Mouse (Mus musculus) kidney, postnatal 10 days (tissue): ENCODE measurements around the gene Fam166a.
A peak's percentile ranks its signal among the peaks of the same experiment; 100 is the strongest.

Experiments used
- DNase-seq: peaks from one replicate; pipeline ENCODE4 v3.0.0; 2021; ENCODE audit warnings: mixed read lengths

Gene Fam166a

DNA sequence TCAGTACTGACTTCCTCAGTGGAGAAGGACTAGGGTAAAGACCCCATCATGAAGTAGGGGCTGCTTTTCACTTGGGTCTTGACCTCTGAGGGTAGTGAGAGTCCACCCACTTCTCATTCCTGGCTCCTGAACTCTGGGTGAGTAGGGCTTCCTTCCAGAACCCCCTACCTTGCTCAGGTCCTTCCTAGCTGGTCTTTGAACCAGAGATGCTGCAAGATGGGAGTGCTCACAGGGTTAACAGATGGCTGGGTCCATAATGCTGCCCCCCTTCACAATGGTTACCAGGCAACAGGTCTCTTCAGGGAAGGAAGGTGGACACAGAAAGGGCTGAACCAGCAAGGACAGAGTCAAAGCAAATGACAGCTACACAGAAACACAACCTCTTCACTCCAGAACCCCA, at the start of gene Fam166a:
Gene Fam166a, plus strand, starts transcription at position 301 of the 400 bp plus-strand sequence.
- no peak for DNase-seq

DNA sequence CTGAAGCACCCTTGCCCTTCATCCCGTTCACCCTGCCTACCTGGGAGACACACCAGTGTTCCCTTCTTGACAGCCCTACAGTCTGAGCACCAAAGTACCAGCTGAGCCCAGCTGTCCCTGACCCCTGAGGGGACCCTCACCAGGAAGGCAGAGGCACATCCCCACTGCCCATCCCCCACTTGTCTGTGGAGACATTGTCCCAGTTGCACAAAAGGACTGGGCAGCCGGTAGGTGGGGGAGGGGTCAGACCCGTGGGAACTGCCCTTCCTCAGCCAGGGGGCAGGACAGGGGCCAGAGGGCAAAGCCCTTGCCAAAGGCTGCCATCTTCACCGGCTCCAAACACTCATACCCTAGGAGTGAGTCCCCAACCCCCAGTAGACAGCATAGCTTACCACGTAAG, 48.8 kb upstream of the Fam166a start:
- peak; percentile 52 for DNase-seq

DNA sequence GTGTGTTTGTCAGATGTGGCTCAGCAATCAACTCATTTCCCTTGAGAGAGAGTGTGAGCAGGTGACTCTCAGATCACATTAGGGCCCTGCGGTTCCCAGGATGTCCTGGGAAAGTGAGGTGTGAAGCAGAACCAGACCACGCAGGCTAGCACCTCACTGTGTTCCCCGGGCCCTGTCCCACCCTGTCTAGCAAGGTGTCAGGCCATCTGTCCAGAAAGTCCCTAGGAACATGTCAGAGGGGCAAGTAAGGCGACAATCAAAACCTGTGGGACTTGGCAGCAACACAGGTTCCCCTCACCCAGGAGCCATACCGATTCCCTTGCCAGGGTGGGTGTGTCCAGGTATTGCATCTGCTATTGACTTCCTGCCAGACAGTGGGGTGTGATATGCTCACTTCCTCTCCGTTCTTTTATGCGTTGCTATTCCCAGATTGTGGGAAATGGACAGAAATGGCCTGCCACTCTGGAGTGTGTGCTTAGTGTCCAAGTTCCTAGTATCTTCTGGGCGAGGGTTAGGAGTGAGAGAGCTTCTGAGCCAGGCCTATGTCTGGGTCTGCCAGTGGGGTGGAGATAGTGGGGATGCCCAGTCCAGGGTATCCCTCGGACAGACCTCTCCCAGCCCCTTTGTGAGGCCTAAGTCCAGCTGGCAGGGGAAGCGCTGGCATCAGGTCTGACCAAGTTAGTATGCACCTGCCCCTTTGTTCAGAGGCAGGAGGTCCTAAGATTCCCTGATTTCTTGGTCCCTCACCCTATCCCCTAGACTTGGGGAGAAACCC, 48.0 kb upstream of the Fam166a start:
- DNase-seq: no peak

DNA sequence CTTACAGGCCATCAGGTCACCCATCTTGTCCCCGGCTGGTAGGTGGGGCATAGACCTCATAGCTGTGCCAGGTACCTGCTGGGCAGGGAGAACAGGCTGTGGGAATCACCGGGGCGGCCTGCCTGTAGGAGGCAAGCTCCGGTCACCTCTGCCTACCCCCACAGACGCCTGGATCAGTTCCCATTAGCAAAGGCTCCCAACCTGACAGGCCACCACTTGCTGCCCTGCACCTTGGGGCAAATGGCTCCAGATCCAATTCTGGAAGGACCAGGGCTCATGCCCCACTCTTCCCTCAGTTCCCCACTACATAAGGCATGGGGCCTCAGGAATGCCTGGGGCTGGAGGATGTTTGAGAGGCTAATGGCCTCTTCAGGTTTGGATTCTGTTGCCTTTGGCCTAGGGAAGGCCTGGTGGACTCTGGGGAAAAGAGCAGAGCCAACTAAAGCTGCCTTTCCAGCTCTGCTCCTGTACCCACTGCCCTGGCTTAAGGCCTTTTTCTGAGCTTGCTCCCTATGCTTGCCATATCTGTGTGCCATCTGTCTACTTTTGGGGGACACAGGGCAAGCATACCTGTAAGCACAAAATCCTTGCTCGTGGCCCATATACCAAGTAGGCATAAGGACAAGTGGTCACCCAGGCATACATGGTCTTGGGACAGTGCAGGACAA, 47.3 kb upstream of the Fam166a start:
- DNase-seq: no peak

DNA sequence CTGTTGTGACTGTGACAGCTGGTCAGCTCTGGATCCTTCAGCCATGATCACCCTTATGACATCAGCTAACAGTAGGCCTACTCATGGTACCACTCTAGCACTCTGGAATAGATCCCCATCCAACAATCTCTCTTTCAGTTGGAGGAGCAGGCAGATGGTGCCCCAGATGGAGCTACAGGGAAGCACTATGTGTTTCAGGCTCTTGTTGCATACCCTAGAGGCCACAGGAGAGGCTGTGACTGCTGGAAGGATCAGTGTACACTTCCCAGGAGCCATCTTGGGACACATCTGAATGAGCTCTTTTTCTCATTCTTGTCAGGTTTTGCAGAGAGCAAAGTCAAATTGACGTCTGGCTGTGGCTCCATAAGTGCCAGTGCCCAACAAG, 46.8 kb upstream of the Fam166a start:
- DNase-seq: no peak

DNA sequence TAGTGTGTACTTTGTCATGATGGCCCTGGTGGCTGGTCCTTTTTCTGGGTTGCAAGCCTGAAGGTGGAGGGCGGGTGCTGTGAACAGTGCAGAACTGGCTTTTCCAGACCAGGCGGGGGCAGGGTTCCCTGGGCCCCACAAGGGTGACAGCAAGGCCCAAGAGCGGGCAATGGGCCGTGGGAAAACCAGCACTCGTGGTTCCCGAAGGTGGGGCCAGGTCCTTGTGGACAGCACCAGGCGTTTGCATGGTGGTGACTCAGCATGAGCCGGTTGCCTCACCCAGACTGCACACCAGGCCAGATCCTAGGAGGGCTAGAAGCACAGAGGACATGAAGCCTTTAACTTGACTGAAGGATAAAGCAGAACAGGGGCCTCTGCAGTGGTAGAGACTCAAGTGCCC, 45.9 kb upstream of the Fam166a start:
- DNase-seq: no peak

DNA sequence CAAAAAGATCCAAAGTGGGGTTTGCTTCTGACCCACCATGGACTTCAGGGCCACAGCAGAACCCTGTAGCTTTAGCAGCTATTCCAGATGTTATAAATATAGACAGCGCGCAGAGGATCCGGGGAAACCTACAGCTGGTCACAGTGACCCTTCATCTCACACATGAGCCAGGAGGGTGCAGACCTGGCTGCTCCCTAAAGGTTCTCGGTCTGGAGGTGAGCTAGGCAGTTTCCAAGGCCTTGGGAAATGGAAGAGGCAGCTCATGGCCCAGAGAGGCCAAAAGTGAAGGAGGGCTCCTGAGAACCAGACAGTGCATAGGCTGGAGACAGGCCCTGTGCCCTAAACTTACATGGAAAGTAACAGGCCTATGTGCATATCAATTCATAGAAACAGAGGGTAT, 44.7 kb upstream of the Fam166a start:
- DNase-seq: no peak

DNA sequence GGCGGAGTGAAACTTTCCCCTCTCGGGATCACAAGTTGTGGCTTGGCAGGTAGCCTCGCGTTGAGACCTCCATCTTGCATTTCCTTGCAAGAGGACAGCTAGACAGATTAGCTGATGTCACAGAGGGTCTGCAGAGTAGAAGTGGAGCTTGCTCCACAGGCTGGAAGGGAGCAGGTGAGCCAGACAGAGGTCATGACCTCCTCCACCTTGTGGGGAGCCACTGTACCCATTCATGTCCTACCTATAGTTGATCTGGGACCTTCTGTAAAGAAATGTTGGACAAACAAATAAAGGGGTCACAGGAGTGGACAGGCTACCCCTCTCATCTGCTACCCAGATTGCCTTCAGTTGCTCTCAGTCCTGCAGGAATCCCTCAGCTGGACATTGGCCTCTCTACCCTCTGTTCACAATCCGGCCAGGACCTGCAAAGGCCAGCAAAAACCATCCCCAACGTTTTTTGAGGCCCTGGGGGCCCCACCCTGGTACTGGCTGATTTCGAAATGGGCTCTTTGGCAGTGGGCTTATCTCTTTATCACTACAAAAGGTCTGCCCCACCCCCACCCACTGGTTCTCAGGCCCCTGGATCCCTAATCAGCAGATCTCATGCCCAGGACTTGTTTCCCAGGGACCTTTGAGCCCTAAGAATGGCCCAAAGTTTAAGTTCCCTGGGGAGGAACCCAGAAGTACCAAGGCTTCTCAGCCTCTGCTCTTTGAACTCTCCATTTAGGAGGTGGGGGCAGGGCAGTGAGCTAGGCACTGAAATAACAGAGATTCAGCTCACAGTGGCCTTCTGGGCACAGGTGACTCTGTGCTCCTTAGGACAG, 43.5 kb upstream of the Fam166a start:
- peak; percentile 67 for DNase-seq

DNA sequence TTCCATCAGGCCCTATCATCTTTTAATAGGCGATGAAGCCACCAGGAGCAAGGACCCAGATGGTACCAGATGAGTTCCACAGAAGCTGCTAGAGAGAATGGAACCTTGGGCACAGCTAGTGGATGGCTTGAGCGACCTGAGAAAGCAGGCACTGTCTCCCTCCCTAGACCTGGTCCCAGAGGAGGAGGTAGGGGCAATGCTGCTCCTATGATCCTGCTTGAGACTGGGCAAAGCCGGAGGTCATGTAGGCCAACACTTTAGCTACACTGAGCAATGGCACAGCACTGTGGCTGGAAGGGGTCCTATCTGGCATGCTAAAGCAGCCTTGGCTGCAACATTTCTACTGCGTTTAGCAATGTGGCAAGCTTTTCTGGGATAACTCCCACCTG, 42.9 kb upstream of the Fam166a start:
- no peak for DNase-seq

DNA sequence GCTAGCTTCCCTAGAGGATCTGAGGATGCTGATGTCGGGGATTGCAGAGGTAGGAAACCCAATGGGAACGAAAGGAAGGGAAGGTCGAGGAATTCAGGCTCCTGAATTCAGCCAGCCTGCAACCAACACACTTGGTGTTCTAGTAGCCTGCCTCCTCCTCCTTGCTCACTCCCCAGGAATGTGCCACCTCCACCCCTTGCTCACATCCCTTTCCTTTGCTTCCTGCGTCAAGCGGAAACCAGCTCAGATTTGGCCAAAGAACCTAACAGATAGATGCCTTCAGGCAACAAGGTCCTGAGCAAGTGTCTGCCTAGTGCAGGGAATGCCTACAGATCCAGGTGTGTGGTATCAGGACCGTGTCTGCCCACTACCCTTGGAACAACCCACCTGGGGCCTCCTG, 42.0 kb upstream of the Fam166a start:
- no peak for DNase-seq

DNA sequence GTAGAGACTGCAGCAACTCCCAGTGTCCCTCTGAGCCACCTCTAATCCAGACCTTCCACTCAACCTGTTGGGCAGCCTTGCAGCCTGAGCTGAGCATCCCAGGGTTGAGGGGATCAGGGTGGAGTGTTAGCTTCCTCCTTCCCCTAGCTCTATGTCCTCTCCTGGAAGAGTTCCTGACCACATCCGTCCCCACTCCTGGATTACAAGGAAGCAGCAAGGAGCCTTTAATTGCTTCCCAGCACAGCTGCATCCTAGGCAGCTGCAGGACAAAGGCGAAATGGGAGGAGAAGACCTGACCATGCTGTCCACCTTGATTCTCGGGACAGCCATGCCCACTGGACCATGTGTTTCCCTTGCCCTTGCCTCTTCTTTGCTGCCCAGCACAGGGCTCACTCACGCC, 41.5 kb upstream of the Fam166a start:
- DNase-seq: no peak

DNA sequence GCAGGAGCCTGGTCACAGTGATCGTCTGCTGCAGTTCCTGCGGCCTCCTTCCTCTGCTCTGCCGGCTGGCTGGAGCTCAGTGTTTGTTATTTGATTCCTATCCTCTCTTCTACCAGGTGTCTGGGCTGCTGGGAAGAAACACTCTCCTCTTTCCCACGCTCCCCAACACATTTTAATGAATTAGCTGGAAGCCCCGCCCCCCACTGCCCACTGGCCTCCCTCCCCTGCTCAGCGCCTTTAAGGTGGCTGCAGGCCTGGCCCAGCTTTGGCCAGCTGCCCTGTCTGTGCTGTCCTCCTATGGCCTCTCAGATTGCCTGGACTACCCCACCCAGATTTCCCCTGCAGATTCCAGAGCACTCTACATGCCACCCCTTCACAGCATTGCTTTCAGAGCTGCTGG, 40.9 kb upstream of the Fam166a start:
- peak; percentile 90 for DNase-seq

DNA sequence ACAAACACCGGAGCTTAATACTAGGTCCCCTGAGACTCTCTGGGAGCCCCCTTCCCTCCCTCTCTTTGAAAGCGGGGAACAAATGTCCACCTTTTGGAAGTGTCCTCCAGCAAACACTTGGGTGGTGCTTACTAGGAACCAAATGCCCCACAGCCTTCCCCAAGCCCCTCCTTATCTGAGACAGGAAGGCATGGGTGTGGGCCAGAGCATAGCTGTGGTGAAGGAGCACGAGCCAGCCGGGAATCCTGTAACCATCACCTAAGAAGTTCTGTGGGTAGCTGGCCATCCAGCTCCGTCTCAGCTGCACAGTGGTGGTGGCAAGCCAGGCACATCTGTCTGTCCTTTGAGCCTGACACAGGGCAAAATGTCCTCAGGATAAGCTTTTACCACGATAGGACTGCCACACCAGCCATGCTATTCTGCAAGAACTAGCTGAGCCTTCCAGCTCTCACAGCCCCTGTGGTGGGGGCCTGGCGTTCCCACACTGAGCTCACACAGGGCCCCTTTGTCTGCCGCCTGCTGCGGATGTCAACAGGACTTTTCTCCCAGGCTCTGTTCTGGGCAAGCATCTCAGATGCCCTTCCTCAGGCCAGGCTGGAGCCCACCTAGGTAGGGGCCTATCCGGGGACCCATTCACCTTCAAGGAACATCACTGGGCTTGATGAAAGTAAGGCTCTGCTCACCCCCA, 40.1 kb upstream of the Fam166a start:
- DNase-seq: no peak

DNA sequence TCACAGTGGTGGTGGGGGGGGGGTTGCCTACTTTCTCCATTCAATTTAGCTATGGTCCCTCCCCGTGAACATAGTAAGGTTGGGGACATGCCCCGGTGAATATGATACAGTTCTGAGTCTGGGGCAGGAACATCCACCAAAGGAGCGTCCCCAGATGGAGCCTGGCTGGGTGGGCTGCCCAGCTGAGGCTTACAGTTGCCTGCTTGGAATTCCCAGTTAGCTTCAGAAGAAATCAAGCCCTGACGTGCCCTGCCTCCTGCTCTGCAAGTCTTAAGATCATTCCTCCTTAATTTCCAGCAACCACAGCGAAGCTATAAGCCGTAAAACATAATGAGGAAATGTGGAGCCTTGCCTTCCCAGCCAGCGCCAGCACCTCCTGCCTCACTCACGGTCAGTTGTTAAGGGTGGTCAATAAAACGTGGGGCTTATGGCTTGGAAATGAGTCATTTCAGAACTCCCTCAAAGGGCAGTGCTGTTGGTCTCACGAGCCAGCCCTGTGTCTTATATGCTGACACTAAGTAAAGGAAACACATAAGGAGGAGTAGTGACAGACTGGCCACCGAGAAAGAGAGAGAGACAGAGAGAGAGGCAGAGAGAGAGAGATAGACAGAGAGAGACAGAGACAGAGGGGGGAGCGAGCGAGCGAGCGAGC, 38.9 kb upstream of the Fam166a start:
- DNase-seq: no peak

DNA sequence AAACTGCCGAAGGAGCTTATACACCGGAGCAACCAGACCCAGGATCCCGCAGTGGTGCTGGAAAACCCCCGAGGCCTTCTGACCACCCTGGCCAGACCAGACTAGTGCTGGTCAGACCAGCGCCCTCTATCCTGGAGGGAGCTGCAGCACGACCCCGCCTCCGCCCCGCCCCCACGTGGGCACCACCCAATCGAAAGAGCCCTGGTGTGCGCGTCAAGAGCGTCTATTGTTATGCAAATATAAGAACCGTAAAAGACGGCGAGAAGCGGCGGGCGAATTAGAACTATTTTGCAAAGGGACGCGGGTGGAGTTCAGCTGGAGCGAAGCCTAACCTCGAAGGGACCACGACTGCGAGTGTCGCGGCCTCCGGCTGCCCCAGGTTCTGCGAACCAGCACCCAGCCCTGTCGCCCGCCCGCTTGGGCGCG, 38.1 kb upstream of the Fam166a start, which contains the start of gene Nrarp:
Gene Nrarp, plus strand, starts transcription at position 281 of the 426 bp plus-strand sequence.
- DNase-seq: peak; percentile 96

DNA sequence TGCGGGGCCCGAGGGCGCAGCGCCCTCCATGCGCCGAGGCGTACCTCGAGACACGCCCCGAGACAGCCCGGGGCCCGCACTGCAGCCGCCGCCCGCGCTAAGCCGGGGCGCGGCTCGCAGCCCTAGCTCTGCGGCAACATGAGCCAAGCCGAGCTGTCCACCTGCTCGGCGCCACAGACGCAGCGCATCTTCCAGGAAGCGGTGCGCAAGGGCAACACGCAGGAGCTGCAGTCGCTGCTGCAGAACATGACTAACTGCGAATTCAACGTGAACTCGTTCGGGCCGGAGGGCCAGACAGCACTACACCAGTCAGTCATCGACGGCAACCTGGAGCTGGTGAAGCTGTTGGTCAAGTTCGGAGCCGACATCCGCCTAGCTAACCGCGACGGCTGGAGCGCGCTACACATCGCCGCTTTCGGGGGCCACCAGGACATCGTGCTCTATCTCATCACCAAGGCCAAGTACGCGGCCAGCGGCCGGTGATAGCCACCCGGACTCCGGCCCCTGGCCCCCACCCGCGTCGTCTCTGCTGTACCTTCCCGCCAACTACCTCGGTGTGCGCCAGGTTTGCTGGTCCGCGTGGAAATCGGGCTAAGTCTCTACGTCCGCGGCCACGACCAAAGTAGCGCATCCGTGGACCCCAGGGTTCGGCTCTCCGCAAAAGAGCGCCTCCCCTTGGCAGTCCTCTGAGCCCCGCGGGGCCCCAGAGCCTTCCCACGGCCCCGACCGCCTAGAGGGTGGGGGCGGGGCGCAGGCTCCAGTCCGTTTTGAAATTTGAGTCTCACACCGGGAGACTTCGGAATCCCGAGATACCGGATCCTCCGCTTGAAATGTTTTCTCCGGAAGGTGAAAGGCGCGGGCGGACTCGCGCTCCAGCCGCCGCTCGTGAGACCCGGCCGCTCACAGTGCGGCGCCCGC, 37.3 kb upstream of the Fam166a start:
- peak; percentile 72 for DNase-seq

DNA sequence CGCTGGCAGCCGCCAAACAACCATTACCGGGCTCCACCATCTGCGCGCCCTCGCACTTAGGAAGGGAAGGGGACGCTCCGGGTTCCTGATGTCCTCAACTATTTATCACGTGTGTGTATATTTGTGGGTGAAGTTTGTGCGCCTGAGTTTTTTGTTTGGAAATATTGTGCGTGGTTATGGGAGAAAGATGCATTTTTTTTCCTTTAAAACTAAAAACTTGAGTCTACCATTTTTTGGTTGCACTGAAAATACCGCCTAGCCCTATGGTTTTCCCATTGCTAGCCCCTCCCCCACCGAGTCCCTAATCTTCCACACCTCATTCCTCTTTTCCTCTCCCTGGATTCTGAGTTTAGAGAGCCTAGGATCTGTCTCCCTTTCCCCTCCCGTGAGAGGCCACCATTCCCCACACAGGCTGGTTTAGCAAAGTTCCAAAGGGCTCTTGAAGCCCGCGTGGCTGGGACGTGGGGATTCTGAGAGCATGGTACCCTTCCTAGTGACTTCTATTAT, 36.6 kb upstream of the Fam166a start:
- DNase-seq: no peak

DNA sequence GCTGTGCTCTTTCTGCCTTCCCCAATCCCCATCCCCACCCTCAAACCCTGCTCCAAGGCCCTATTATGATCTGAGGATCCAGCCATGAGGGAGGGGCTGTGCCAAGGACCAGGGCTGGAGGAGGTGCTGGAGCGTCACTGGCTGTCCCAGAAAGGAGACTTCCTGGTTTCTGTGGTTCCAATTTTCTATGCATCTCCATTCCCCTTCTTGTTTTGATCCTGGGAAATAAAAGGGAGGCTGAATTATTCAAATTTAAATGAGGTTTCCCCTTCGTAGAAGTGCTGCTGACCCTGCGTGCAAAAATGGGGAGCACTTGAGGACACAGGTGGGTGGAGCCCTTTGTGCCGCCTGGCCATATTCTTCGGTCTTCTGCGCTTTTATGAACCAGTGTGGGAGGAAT, 35.9 kb upstream of the Fam166a start:
- DNase-seq: no peak

DNA sequence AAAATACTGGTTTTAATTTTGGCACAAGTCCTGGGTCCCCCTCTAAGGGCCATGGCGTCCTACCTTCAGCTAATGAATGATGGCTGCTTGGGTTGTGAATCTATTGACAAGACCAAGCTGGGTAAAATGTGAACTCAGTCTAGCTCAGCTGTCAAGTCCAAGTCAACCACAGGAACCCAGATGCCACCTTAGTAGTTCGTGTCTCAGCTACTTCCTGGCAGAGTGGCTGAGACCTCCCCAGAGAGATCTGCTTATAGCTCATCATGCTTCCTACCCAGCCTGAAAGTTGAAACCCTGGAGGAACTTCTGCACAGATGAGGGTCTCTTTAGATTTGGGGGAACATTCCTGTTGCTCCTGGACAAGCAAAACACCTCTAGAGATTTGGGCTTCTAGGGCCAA, 35.2 kb upstream of the Fam166a start:
- no peak for DNase-seq

DNA sequence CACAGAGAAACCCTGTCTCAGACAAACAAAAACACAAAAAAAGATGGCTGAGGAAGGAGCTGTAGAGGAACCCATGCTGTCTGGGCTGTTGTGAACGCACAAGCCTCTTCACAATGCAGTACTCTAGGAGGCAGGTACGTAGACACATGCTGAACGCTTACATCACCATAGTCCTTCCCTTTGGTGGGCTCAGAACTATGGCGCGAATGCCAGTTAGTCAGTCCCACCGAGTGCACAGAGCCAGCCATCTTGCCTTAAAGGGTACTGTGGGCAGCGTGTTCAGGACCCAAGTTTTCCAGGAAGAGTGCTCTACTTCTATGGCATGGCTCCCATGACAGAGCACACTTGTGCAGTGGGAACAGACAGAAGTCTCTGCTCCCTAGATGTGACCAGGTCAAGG, 34.0 kb upstream of the Fam166a start:
- no peak for DNase-seq
